Mouse (Mus musculus) liver, postnatal 0 days (tissue): Measurements from ENCODE around the gene Slc35a1. TPM values are rescaled to one million over a fixed set of nuclear protein-coding genes. Genes with fewer than 3 reads are reported as not detected.
A peak's percentile ranks its signal among the peaks of the same experiment; 100 is the strongest.

Experiments used
- ATAC-seq: fragments of 200-750 bp; cut with Nextera tagmentation; 2 replicates; pipeline ENCODE4 v1.8.0; 2017; ENCODE audit warnings: mild to moderate bottlenecking, moderate library complexity
- DNase-seq: peaks from one replicate; pipeline ENCODE4 v3.0.0-alpha.2; 2016
- H3K27ac ChIP-seq: fragments of 300-500 bp; sonication (generic); 2 replicates; pipeline ENCODE4 v1.5.1; 2014; ENCODE audit warnings: antibody characterized with exemption, moderate library complexity, mild to moderate bottlenecking, low read depth
- H3K27me3 ChIP-seq: fragments of 300-500 bp; sonication (generic); 2 replicates; pipeline ENCODE4 v1.6.1; 2014; ENCODE audit warnings: low read length, control low read depth, mixed read lengths; ENCODE audit not compliant: insufficient read depth
- H3K36me3 ChIP-seq: fragments of 300-500 bp; sonication (generic); replicated peaks from 2 replicates; pipeline ENCODE4 v1.6.1; 2014; ENCODE audit warnings: mild to moderate bottlenecking, control low read depth, low read length, moderate library complexity, mixed read lengths; ENCODE audit not compliant: insufficient read depth
- H3K4me1 ChIP-seq: fragments of 300-500 bp; sonication (generic); 2 replicates; pipeline ENCODE4 v1.6.1; 2014; ENCODE audit warnings: antibody characterized with exemption, mild to moderate bottlenecking, control low read depth; ENCODE audit not compliant: insufficient read depth
- H3K4me2 ChIP-seq: fragments of 300-500 bp; sonication (generic); 2 replicates; pipeline ENCODE4 v1.6.1; 2014; ENCODE audit warnings: low read depth, mild to moderate bottlenecking, low read length, moderate library complexity, mixed read lengths
- H3K4me3 ChIP-seq: fragments of 300-500 bp; sonication (generic); 2 replicates; pipeline ENCODE4 v1.5.1; 2014; ENCODE audit warnings: low read depth, low read length
- H3K9ac ChIP-seq: fragments of 300-500 bp; sonication (generic); replicated peaks from 2 replicates; pipeline ENCODE4 v1.6.1; 2014; ENCODE audit warnings: mild to moderate bottlenecking, moderate library complexity
- H3K9me3 ChIP-seq: fragments of 300-500 bp; sonication (generic); 2 replicates; pipeline ENCODE4 v1.6.1; 2016; ENCODE audit warnings: mild to moderate bottlenecking, control low read depth, low read length, mixed read lengths
- CTCF ChIP-seq: sonication (generic); IDR thresholded peaks from 2 replicates; pipeline ENCODE4 v1.5.1; 2016; ENCODE audit warnings: antibody characterized with exemption, low read depth
- EP300 ChIP-seq: IDR thresholded peaks from 2 replicates; pipeline ENCODE4 v1.6.1; 2016; ENCODE audit warnings: antibody characterized with exemption, low read depth, mild to moderate bottlenecking
- WGBS: fragments of 180-500 bp; shearing (Covaris S2); extraction: QIAGEN DNeasy Blood & Tissue Kit; methylation state at CpG from one replicate; pipeline ENCODE4 v1.1.7; 2014; ENCODE audit not compliant: insufficient replicate concordance; 5-methylcytosine and 5-hydroxymethylcytosine counted together
- polyA plus RNA-seq: library from polyadenylated mRNA; unstranded; fragments of >200 nt; fragmentation: Nextera tagmentation; extraction: Ambion mirVana; gene quantifications from 2 replicates; pipeline ENCODE4 v1.2.1, GENCODE M21; 2015

Gene Slc35a1
- polyA plus RNA-seq, 1 experiment from 2014 or later = 12.3 TPM

GRCm38 (mm10) chr4:34703029-34703428, 15.8 kb upstream of the Slc35a1 start:
- Histone ChIP-seq H3K9ac (no peak overlapping the region), H3K9me3 (no peaks in the 10 kb centered on the region), H3K36me3 (no peaks in the 10 kb centered on the region), H3K4me2 (no peak overlapping the region), H3K4me1 (no peaks in the 10 kb centered on the region), H3K27me3 (no peaks in the 10 kb centered on the region), H3K27ac (no peak overlapping the region), H3K4me3 (no peak overlapping the region)
- no peak for DNase-seq
- ATAC-seq = no peak
- peak; percentile 8; the same call in 1 of the 2 replicates for TF ChIP-seq CTCF
- no peak for TF ChIP-seq EP300
- 62% methylated on average over 4 of the region's 4 CpGs for WGBS

GRCm38 (mm10) chr4:34702231-34702630, 15.0 kb upstream of the Slc35a1 start:
- Histone ChIP-seq H3K4me2 (no peak overlapping the region), H3K27ac (no peak overlapping the region), H3K27me3 (no peaks in the 10 kb centered on the region), H3K36me3 (no peaks in the 10 kb centered on the region), H3K9me3 (no peaks in the 10 kb centered on the region), H3K9ac (no peak overlapping the region), H3K4me1 (no peaks in the 10 kb centered on the region), H3K4me3 (no peak overlapping the region)
- DNase-seq (no peak), ATAC-seq (no peak)
- TF ChIP-seq CTCF (no peak), EP300 (no peak)
- WGBS = 93% methylated on average over 11 of the region's 11 CpGs

GRCm38 (mm10) chr4:34701528-34701927, 14.3 kb upstream of the Slc35a1 start:
- TF ChIP-seq EP300 = no peak
- peak; percentile 71 for TF ChIP-seq CTCF
- Histone ChIP-seq H3K9me3 (no peaks in the 10 kb centered on the region), H3K36me3 (no peaks in the 10 kb centered on the region), H3K27ac (no peak overlapping the region), H3K27me3 (no peaks in the 10 kb centered on the region), H3K4me3 (no peak overlapping the region), H3K4me2 (no peak overlapping the region), H3K9ac (no peak overlapping the region), H3K4me1 (no peaks in the 10 kb centered on the region)
- DNase-seq = peak; percentile 70
- ATAC-seq = no peak
- WGBS = 64% methylated on average over 5 of the region's 5 CpGs

GRCm38 (mm10) chr4:34688021-34688420, 783 bp upstream of the Slc35a1 start:
- TF ChIP-seq EP300 (no peak), CTCF (no peak)
- Histone ChIP-seq H3K4me2 (0 out of 2 replicates have a peak overlapping the region, but pooled peaks have one; percentile 15), H3K27ac (no peak overlapping the region), H3K36me3 (no peaks in the 10 kb centered on the region), H3K4me1 (peaks cover 2% of the 10 kb centered on the region; the same call in 1 of the 2 replicates), H3K4me3 (no peak overlapping the region), H3K9ac (no peak overlapping the region), H3K9me3 (no peaks in the 10 kb centered on the region), H3K27me3 (no peaks in the 10 kb centered on the region)
- DNase-seq (no peak), ATAC-seq (no peak)
- WGBS = 76% methylated on average over 3 of the region's 3 CpGs

GRCm38 (mm10) chr4:34680530-34680929, 6.7 kb downstream of the Slc35a1 start:
- Histone ChIP-seq H3K27ac (no peak overlapping the region), H3K9me3 (no peaks in the 10 kb centered on the region), H3K9ac (no peak overlapping the region), H3K4me3 (no peak overlapping the region), H3K36me3 (peaks cover 8% of the 10 kb centered on the region), H3K4me2 (no peak overlapping the region), H3K27me3 (no peaks in the 10 kb centered on the region), H3K4me1 (no peaks in the 10 kb centered on the region)
- no peak for ATAC-seq
- TF ChIP-seq CTCF = peak; percentile 21; the same call in 1 of the 2 replicates
- no peak for TF ChIP-seq EP300
- WGBS = 78% methylated on average over 5 of the region's 5 CpGs
- DNase-seq = no peak

- peaks cover 12% of the 10 kb centered on the region for H3K36me3 ChIP-seq
- H3K9me3 ChIP-seq = no peaks in the 10 kb centered on the region
- DNase-seq = no peak
- H3K9ac ChIP-seq = no peak overlapping the region
- H3K27me3 ChIP-seq = no peaks in the 10 kb centered on the region
- ATAC-seq = no peak
- no peak overlapping the region for H3K4me3 ChIP-seq
- 83% methylated on average over 5 of the region's 5 CpGs for WGBS
- no peak overlapping the region for H3K27ac ChIP-seq
- TF ChIP-seq EP300 (no peak), CTCF (no peak)
- no peaks in the 10 kb centered on the region for H3K4me1 ChIP-seq
- H3K4me2 ChIP-seq = no peak overlapping the region
Observed at GRCm38 (mm10) chr4:34673721-34674120, 13.5 kb downstream of the Slc35a1 start.

GRCm38 (mm10) chr4:34667923-34668322, 19.3 kb downstream of the Slc35a1 start:
- no peak overlapping the region for H3K9ac ChIP-seq
- ATAC-seq (no peak), DNase-seq (no peak)
- H3K36me3 ChIP-seq = peaks cover 35% of the 10 kb centered on the region
- H3K9me3 ChIP-seq = no peaks in the 10 kb centered on the region
- TF ChIP-seq CTCF (no peak), EP300 (no peak)
- no peak overlapping the region for H3K27ac ChIP-seq
- WGBS = 74% methylated on average over 5 of the region's 5 CpGs
- H3K4me3 ChIP-seq = no peak overlapping the region
- no peaks in the 10 kb centered on the region for H3K4me1 ChIP-seq
- H3K27me3 ChIP-seq = no peaks in the 10 kb centered on the region
- no peak overlapping the region for H3K4me2 ChIP-seq
